Mouse (Mus musculus) CD8-positive naive resting alpha-beta T cell, adult 2 months (primary cell): Measurements from ENCODE around the gene Nek9.

ENCODE experiments used
- DNase-seq, 2 experiments: peaks; one replicate each; pipeline ENCODE4 v3.0.0; 2022; ENCODE audit warnings: low read depth in 2 of 2, low spot score in 2 of 2

Gene Nek9

DNA sequence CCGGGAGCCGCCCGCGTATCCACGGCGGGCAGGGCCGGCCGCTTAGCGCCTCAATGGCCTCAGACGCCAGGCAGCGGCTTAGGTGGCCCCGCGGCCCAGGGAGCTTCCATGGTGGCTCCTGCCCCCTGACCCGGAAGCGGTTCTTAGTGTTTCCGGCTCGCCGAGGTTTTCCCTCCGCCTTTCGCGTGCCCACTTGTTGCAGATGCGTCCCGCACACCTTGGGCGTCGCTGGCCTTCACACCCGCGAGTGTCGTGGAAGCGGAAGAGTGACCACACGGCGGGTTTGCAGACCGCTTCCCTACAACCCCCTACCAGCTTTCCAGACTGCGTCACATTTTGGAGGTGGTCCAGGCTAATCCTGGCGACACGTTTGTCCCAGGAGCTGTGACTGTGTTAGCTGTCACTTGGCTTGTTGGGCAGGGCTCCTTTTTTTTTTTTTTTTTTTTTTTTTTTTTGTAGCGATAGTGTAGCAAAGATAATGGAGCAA is at the start of gene Nek9:
Gene Nek9, minus strand, starts transcription at position 120 of the 487 bp plus-strand sequence.
- DNase-seq: peak; percentile 88 to 90

DNA sequence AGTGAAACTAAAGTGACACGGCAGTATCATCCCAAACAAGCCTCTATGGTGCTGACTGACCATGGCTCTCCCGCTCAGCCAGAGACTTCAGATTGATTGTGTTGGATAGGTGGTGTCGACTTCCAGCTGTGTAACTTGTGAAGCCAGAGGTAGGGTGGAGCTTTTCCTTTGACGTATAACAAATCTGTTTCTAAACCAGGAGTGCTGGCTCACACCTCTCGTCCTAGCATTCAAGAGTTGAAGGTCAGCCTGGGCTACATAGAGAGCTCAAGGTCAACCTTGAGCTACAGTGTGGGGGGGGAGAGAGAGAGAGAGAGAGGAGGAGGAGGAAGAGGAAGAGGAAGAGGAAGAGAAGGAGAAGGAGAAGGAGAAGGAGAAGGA is 46.8 kb upstream of the Nek9 start:
- no peak for DNase-seq

DNA sequence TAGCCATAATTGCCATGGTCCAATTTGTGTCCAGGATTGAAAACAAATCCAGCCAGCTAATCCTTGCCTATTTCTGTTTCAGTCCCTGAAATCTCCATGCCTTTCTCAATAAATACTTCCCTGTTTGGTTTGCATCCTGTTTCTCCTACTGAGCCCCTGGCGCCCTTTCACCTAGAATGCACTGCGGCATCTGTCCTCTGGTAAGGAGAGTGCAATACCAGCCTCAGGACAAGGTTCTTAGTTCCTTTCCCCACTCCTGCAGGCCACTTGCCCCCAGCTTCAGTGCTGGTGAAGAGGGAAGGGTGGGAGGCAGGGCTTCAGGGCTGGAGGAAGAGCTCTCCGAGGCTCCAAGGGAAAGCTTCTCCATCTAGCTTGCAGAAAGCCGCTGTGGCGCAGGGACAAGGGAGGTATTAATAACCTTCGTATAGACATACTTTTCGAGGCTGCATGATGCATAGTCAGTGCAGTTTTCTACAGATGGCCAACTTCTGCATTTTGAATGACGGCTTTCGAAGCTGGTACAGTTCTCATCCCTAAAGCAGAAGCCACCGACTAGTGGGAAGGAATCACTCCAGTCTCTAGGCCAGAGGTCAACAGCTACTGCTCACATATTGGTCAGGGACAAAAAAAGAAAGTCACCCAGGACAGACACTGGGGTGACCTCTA is 46.3 kb upstream of the Nek9 start:
- DNase-seq: no peak

- DNase-seq: no peak
Observed at GRCm38 (mm10) chr12:85382761-85383680, 43.9 kb upstream of the Nek9 start.

GRCm38 (mm10) chr12:85381570-85381969 is 42.4 kb upstream of the Nek9 start:
- no peak for DNase-seq

DNA sequence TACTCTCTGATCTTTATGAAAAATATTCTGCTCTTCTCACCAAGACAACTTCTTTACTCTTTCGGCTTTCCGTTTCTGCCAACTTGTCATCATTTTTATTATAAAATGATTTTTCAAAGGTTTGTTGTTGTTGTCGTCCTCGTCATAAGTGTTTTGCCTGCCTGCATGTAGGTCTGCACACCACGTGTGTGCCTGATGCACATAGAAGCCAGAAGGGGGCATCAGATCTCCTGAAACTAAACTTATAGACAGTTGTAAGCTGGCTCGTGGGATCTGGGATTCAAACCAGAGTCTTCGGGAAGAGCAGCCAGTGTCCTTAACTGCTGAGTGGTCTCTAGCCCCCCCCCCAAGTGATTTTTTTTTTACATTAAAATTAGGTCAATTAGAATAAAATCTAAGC is 41.8 kb upstream of the Nek9 start:
- DNase-seq: no peak

GRCm38 (mm10) chr12:85380308-85380707 is 41.1 kb upstream of the Nek9 start:
- no peak for DNase-seq

GRCm38 (mm10) chr12:85378271-85378670 is 39.1 kb upstream of the Nek9 start:
- DNase-seq: peak in 1 of 2 experiments; percentile 11

DNA sequence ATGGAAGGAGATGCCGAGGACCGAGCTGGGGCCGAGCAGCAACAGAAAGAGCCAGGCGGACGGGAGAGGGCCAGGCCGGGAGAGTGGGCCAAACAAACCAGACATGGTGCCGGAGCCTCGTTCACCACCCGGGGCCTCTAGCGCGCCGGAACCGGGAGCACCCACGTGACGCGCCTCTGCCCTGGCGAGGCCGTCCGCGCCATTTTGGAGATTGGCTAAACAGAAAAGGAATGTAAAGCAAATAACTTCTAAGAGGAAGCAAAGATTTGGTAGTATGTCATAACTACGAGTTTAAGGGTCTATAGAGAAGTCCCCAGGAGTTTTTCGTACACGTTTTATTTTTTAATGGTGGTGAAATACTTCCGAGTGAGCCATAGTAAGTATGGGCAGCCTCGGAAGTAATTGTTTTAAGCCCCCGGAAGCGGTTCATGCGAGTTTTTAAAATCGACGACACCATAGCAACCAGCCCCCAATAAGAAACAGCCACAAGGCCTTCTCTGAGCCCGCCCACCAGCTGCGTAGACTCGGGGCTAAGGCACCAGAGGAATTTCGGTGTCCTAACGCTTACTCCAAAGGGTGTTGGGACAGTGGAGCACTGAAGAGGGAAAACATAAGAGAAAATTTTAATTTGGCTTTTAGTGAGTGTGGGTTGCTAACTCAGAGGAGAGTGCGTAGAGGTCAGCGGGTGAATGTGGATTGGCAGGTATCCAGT is 35.6 kb upstream of the Nek9 start, which contains the start of gene Tmed10:
Gene Tmed10, minus strand, starts transcription at position 287 of the 712 bp plus-strand sequence.
- DNase-seq: peak; percentile 80 to 83

- peak; percentile 59 to 64 for DNase-seq
Observed at GRCm38 (mm10) chr12:85373591-85374560, 34.7 kb upstream of the Nek9 start.

GRCm38 (mm10) chr12:85372068-85372665 is 33.0 kb upstream of the Nek9 start:
- no peak for DNase-seq

DNA sequence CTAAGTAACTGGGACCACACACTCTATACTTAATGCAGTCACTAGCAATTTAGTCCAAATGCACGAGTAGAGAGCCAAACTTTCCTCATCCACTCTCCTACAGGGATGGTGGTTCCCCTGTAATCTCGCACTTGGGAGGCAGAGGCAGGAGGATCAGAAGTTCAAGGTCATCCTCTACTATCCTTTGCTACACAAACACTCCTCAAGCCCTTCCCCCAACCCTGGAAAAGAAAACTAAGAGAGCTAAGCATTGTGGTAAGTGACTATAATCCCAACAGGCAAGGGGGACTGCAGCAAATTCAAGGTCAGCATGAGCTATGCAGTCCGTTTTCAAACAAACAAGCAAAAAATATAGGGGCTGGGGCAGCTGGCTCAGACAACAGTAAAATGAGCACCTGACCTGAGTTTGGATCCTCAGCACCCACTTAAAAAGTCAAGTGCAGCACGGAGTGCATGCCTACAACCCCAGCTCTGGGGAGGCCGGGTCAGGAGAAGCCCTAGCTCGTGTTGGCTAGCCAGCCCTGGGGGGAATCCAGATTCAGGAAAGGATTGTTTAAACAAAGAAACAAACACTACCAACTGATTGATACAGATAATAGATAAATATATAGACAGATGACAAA is 29.4 kb upstream of the Nek9 start:
- DNase-seq: no peak

DNA sequence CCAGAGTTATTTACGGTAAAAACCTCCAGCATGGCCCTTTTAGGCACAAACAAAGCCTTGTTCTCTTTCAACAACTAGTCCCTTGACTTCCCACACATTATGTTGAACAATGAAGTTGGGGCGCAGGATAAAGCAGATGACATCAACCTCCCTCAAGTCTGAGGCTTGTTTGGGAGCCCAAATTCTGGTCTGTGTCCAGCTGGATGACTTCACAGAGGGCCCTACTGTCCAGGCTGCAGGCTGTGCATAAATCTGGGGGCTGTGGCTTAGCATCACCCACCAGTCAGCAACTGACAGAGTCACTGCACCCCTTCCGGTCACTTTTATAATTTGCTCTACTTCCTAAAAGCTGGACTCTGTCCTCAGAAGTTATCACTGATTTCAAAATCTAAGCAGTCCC is 27.1 kb upstream of the Nek9 start:
- no peak for DNase-seq

GRCm38 (mm10) chr12:85362510-85362909 is 23.3 kb upstream of the Nek9 start:
- DNase-seq: no peak

DNA sequence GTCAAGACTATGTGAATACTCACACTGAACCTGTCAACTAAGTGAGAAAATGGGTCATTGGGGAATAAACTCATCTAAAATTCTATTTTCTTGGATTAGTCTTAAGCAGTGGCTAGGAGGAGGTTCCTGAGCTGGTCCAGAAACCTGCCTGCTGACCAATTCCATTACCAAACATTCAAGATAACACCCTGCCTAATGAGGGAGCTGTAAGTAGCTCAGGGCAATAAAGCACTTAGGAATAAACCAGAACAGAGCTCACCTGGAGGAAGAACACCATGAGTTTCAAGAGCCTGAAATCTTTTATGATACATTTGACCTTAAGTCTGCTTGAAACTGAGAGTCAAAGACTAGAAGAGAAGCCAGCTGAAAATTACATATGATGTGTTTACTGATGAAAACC is 22.4 kb upstream of the Nek9 start:
- DNase-seq: no peak

GRCm38 (mm10) chr12:85361165-85361564 is 22.0 kb upstream of the Nek9 start:
- DNase-seq: no peak

- no peak for DNase-seq
Observed at GRCm38 (mm10) chr12:85354061-85354460, 14.9 kb upstream of the Nek9 start.

DNA sequence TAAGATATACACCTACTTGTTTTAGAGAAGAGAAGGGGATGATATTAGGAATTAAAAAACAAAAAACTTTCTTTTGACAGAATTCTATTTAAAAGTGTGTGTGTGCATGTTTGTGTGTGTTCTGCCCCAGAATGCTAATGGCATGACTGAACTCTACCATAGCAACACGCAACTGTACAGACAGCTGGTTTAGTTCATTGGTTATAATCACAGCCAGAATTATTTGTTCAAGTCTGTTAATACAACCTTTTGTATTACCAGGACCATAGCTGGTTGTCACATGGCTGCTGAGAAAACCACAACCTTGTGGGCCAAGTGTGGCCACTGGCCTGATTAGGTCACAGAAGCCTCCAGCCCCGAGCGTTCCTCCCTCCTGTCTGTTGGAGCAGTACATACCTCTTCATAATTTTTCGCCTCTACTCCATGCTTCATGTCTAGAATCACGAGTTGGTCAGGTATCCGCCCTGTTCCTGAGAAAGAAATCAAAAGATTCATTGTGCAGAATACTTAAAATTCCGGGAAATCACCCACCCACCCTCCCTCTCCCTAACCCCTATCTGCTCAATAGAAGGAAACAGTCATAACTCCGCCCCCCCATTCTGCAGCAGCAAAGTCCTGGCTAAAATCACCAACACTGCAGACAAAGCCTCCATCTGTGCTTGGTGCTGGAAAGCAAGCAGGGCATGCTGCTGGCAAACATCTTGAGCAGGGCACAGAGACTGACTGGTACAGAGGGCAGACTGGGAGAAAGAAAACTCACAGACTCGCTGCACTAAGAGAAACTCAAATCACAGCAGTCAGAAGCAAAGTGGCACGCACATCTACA is 11.5 kb upstream of the Nek9 start:
- DNase-seq: no peak

GRCm38 (mm10) chr12:85348338-85348737 is 9.2 kb upstream of the Nek9 start:
- no peak for DNase-seq
